Comparison of ENCODE assay signal across 19 mouse cellular contexts in the genomic region with DNA sequence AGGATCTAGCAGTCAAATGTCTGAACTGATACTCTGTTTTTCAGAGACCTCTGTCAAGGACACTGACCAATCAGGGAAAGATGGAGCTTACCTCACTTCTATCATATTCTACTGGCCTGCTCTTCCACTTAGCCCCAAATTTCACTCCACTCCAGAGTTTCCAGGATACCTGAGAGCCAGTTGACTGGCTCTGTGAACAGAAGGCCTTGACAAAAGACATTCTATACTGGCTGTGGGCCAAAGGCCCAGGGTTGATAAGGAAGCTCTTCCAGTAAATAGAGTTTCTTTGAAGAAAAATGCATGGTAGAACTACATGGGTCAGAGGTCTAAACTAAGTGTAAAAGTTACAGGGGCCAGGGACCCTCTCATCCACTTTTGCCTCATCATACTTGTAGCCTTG. TPM values are rescaled to one million over a fixed set of nuclear protein-coding genes. Genes with fewer than 3 reads are reported as not detected.
A peak's percentile ranks its signal among the peaks of the same experiment; 100 is the strongest.
DNase-seq lines count a peak whose midpoint lies in the region; ATAC-seq lines count a peak whose summit lies in the region.
"Had no signal": no experiment of that assay in that cellular context is flagged by ENCODE, and none has a peak within 500 bp of the region (broad histone marks: within the 10 kb centered on the region; RNA-seq: fewer than 3 reads in every experiment).

No protein-coding gene starts in this region.

- H3K9me3 ChIP-seq in intestine, embryonic 16.5 days (ENCODE audit: control insufficient read depth, low read length), result no peaks in the 10 kb centered on the region
- no peaks in the 10 kb centered on the region for H3K9me3 ChIP-seq in intestine, embryonic 15.5 days
- H3K9me3 ChIP-seq: forebrain, embryonic 15.5 days; limb, embryonic 10.5 days; liver, embryonic 12.5 days; midbrain, embryonic 12.5 days had no signal

- H3K27me3 ChIP-seq in intestine, embryonic 16.5 days (replicated peaks; ENCODE audit: control insufficient read depth, insufficient read depth, low read length), result no peaks in the 10 kb centered on the region
- no peaks in the 10 kb centered on the region for H3K27me3 ChIP-seq in intestine, embryonic 15.5 days (replicated peaks)
- H3K27me3 ChIP-seq: forebrain, embryonic 15.5 days; liver, embryonic 12.5 days; midbrain, embryonic 12.5 days had no signal

- no peak overlapping the region for H3K9ac ChIP-seq in intestine, embryonic 16.5 days (ENCODE audit: low read depth, low read length)
- H3K9ac ChIP-seq in intestine, embryonic 15.5 days, result no peak overlapping the region
- H3K9ac ChIP-seq: forebrain, embryonic 15.5 days; liver, embryonic 12.5 days; midbrain, embryonic 12.5 days had no signal

- no peak overlapping the region for H3K4me2 ChIP-seq in intestine, embryonic 16.5 days (ENCODE audit: low read depth, low read length)
- H3K4me2 ChIP-seq in intestine, embryonic 15.5 days (replicated peaks), result no peak overlapping the region
- H3K4me2 ChIP-seq: forebrain, embryonic 15.5 days; liver, embryonic 12.5 days; midbrain, embryonic 12.5 days had no signal

- ATAC-seq in intestine, embryonic 16.5 days, result peak; percentile 42; the same call in 1 of the 2 replicates
- no peak for ATAC-seq in intestine, embryonic 15.5 days
- ATAC-seq: activated CD4-positive, CD25-positive, alpha-beta regulatory T cell, adult 4 months; CD4-positive, CD25-positive, alpha-beta regulatory T cell, adult 4 months; forebrain, embryonic 15.5 days; inflammation-experienced regulatory T-cells, adult 6 months; liver, embryonic 12.5 days; lung, postnatal 0 days had no signal

- no peaks in the 10 kb centered on the region for H3K4me1 ChIP-seq in intestine, embryonic 16.5 days (ENCODE audit: control insufficient read depth, insufficient read depth, low read length)
- H3K4me1 ChIP-seq in intestine, embryonic 15.5 days (replicated peaks), result no peaks in the 10 kb centered on the region
- H3K4me1 ChIP-seq: forebrain, embryonic 15.5 days; limb, embryonic 10.5 days; liver, embryonic 12.5 days; midbrain, embryonic 12.5 days had no signal

- no peak overlapping the region for H3K27ac ChIP-seq in intestine, embryonic 16.5 days (ENCODE audit: low read length)
- no peak overlapping the region for H3K27ac ChIP-seq in intestine, embryonic 15.5 days
- H3K27ac ChIP-seq: forebrain, embryonic 15.5 days; gastrocnemius, adult 2 months; heart, adult 2 months; limb, embryonic 10.5 days; liver, embryonic 12.5 days; midbrain, embryonic 12.5 days had no signal

- H3K4me3 ChIP-seq in intestine, embryonic 16.5 days (ENCODE audit: low read length), result no peak overlapping the region
- H3K4me3 ChIP-seq in intestine, embryonic 15.5 days (replicated peaks), result no peak overlapping the region
- H3K4me3 ChIP-seq: forebrain, embryonic 15.5 days; gastrocnemius, adult 2 months; heart, adult 2 months; limb, embryonic 10.5 days; liver, embryonic 12.5 days; midbrain, embryonic 12.5 days had no signal

- no peaks in the 10 kb centered on the region for H3K36me3 ChIP-seq in intestine, embryonic 16.5 days (ENCODE audit: control insufficient read depth, insufficient read depth, low read length)
- H3K36me3 ChIP-seq in intestine, embryonic 15.5 days, result no peaks in the 10 kb centered on the region
- H3K36me3 ChIP-seq: forebrain, embryonic 15.5 days; limb, embryonic 10.5 days; liver, embryonic 12.5 days; midbrain, embryonic 12.5 days had no signal

- DNase-seq in ovary, adult 18-20 months (ENCODE audit: low spot score), result peak; percentile 9
- DNase-seq in ovary, postnatal 14 days (ENCODE audit: low spot score), result no peak
- peak; percentile 59 for DNase-seq in adrenal gland, postnatal 14 days
- peak; percentile 24 for DNase-seq in testis, postnatal 14 days (ENCODE audit: low spot score)
- no peak for DNase-seq in thymus, adult 18-20 months
- DNase-seq: cerebellum, postnatal 10 days; gastrocnemius, adult 2 months; heart, adult 2 months; right cerebral cortex, postnatal 25 days had no signal

RNA-seq across cellular contexts. Expression of a gene that starts 12.0 kb away (rescaled TPM):
- polyA plus RNA-seq in intestine, embryonic 16.5 days (2015; fragmentation: Nextera tagmentation; extraction: Ambion mirVana), result 54.7 and 55.7 TPM in 2 replicates
- 59.8 and 81.7 TPM in 2 replicates for polyA plus RNA-seq in intestine, embryonic 15.5 days (2015; fragmentation: Nextera tagmentation; extraction: Ambion mirVana)
- total RNA-seq in adrenal gland, postnatal 14 days (2021), result 88.6 and 93.1 TPM in 2 replicates

RNA-seq across cellular contexts. Expression of a gene that starts 12.2 kb away (rescaled TPM):
- polyA plus RNA-seq in intestine, embryonic 16.5 days (2015; fragmentation: Nextera tagmentation; extraction: Ambion mirVana), result 1.1 TPM in 2 replicates
- 0.77 and 1.4 TPM in 2 replicates for polyA plus RNA-seq in intestine, embryonic 15.5 days (2015; fragmentation: Nextera tagmentation; extraction: Ambion mirVana)
- total RNA-seq in adrenal gland, postnatal 14 days (2021), result 6.9 and 10.4 TPM in 2 replicates

RNA-seq across cellular contexts. Expression of a gene that starts 46.2 kb away (rescaled TPM):
- polyA plus RNA-seq in intestine, embryonic 16.5 days (2015; fragmentation: Nextera tagmentation; extraction: Ambion mirVana), result 16.2 and 19.7 TPM in 2 replicates
- polyA plus RNA-seq in intestine, embryonic 15.5 days (2015; fragmentation: Nextera tagmentation; extraction: Ambion mirVana), result 19.4 and 22.1 TPM in 2 replicates
- 9.1 and 11.4 TPM in 2 replicates for total RNA-seq in adrenal gland, postnatal 14 days (2021)

RNA-seq across cellular contexts. Expression of a gene that starts 46.2 kb away (rescaled TPM):
- polyA plus RNA-seq in intestine, embryonic 16.5 days (2015; fragmentation: Nextera tagmentation; extraction: Ambion mirVana), result 7.1 and 7.7 TPM in 2 replicates
- polyA plus RNA-seq in intestine, embryonic 15.5 days (2015; fragmentation: Nextera tagmentation; extraction: Ambion mirVana), result 7.5 and 8.0 TPM in 2 replicates
- 8.1 and 11.8 TPM in 2 replicates for total RNA-seq in adrenal gland, postnatal 14 days (2021)

RNA-seq across cellular contexts. Expression of a gene that starts 46.2 kb away (rescaled TPM):
- polyA plus RNA-seq in intestine, embryonic 16.5 days (2015; fragmentation: Nextera tagmentation; extraction: Ambion mirVana), result 59.5 and 64.8 TPM in 2 replicates
- 70.5 and 72.3 TPM in 2 replicates for polyA plus RNA-seq in intestine, embryonic 15.5 days (2015; fragmentation: Nextera tagmentation; extraction: Ambion mirVana)
- 26.8 and 27.6 TPM in 2 replicates for total RNA-seq in adrenal gland, postnatal 14 days (2021)

Comparison
In these comparisons a context has a peak if more than half of its experiments do, and no peak if none do; other contexts are left out.
1. DNase-seq: peak in ovary, adult 18-20 months (single experiment), adrenal gland, postnatal 14 days (single experiment) and testis, postnatal 14 days (single experiment); none in ovary, postnatal 14 days (single experiment) and thymus, adult 18-20 months (0 of 2).